Mouse (Mus musculus): Measurements from ENCODE around the gene 4930447C04Rik. TPM values are rescaled to one million over a fixed set of nuclear protein-coding genes. Genes with fewer than 3 reads are reported as not detected.

Gene 4930447C04Rik
- total RNA-seq, 2 experiments from 2014 or later, result 6.8 to 7.9 TPM

DNA sequence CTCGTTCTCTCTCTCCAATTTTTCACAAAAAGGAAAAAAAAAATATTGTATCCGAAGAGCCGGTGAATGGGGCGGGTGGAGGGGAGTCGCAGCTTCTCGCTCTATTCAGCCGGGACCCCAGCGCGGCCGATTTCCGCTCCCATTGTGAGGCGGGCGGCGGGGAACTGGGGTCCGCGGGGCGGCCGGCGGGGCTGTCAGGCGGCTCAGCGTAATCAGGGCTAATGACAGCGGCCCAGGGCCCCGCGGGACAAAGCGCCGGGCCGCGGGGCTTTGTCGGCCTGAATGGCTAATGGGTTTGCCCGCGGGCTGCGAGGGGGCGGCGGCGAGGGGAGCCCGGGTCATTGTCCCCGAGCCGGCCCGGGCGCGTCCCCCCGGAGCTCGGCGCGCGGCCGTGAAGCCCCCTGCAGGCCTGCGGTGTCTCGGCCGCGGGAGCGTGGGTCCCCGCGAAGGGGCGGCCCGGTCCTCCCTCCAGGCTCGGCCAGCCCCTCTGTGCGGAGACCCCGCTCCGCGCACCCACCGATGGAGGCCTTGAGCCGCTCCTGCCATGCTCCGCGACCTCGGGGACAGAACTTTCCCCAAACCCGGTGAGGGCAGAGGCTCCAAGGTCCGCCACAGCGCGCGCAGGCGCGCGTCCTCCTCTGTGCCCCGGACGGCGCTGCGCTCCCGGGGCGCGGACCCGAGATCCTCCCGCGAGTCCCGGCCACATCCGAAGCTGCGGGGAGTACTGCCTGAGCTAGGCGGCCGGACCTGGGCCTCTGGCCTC lies 4.9 kb upstream of the 4930447C04Rik start:
- intact Hi-C loops (cut with DNase I), result no loop called here

DNA sequence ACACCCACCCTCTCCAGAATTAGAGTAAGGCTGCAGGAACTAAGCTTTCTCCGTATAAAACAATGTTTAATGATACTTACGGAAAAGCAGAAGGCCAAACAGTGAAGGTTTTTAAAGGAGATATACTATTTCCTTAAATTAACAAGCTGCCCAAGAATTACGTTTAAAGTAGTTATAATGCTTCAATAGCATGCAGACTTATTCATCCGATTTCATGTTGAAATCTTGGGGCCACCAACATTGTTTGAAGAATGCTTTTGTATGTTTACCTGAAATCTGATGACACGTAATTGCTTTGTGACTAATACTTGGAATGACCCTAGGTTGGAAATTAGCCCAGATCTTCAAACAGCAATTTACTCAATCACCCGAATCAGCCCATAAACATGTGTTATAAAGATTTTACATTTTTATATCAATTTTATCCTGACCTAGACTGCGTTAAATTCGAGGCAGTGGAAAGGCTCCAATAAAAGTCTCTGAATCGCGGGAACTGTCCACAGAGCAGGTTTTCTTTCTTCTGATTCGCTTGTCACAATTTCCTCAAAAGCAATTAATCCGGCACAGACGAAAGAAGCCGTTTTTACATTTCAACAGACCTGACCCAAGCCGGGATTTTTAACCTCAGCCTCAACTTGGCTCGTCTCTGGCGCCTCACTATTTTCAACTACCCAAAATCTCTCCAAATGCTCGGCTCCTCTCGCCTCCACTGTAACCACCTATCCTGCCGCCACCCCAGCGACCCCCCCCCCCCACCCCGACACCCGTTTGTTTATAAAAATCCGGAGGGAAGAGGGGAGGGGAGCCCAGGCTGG lies 4.0 kb upstream of the 4930447C04Rik start:
- DNase-seq (ENCODE audit: low spot score in 2 of 2), result no peak
- intact Hi-C loops (cut with DNase I), result no loop called here

More for the DNA sequence above, 4.9 kb upstream of the 4930447C04Rik start:
- no peak for DNase-seq (ENCODE audit: low spot score in 2 of 2)

DNA sequence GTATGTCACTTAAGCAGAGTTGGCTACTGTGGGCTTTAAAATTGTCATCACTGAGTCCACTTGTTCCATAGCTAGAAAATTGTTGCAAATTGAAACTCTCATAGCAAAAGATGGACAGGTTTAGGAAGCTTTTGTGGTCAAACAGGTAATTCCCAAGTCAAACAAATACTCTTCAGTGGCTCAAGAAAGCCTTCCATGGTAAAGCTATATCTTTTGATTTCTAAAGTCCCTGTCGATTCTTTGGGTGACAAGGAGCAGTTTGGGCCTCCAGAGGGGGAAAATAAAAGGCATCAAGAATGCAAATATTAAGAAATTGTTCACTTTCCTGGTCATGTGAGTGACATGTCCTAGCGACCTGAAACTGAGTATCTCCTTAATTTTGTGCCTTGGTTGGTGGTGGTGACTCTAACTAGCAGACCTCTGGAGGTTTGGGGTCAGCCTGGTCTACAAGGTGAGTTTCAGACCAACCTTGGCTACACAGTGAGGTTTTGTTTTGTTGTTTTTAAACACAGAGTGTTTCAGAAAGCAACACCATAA lies 3.1 kb upstream of the 4930447C04Rik start:
- intact Hi-C loops (cut with DNase I), result loop anchor here (2.0 kb wide), 1 partner anchor 103 kb away; no protein-coding TSS in a partner anchor
- DNase-seq (ENCODE audit: low spot score in 2 of 2), result no peak

DNA sequence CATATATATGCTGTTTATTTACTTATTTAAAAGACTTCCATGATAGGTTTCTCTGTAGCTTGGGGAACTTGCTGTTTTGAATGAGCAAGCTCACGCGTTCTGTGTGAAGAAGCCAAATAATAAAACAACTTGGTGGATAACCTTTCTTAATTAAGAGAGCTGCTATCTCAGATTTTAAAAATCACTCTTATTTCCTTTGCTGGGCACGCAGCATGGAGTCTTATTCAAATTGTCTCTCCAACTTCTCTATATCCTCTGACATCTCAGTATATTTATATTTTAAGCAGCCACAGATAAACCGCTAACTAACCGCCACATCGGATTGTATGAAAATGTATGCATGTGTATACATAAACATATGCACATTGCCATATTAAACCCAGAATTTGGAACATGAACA lies 1.6 kb upstream of the 4930447C04Rik start:
- DNase-seq (ENCODE audit: low spot score in 2 of 2), result no peak
- intact Hi-C loops (cut with DNase I), result loop anchor here (2.0 kb wide), 1 partner anchor 105 kb away; no protein-coding TSS in a partner anchor

DNA sequence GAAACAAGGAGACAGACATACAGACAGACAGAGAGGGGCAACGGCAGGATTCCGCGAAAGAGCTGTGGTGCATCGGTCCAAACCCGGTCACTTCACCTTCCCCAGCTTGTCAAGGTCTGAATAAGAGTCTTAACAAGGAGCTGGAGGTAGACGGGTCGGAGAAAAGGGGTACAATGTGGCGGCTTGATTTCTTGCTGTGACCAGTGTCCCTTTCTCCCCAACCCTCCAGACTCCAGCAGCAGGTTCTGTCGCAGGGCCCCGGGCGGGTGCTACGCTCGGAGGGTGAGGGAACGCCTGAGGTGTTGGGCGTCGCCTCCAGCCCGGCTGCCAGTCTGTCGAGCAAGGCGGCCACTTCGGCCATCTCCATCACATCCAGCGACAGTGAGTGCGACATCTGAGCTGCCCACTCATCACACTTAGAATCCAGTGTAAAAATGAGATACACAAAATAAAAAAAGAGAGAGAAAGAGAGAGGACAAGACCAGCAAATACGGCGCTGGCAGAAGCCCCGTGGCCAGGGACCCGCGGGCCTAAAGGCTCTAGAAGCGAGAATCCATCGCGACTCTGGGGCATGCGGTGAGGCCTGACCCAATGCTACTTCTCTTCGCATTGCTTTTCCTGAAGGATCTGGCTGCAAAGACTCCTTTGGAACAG lies 951 bp upstream of the 4930447C04Rik start:
- intact Hi-C loops (cut with DNase I), result loop anchor here (2.0 kb wide), 1 partner anchor 105 kb away; no protein-coding TSS in a partner anchor
- DNase-seq (ENCODE audit: low spot score in 2 of 2), result no peak

DNA sequence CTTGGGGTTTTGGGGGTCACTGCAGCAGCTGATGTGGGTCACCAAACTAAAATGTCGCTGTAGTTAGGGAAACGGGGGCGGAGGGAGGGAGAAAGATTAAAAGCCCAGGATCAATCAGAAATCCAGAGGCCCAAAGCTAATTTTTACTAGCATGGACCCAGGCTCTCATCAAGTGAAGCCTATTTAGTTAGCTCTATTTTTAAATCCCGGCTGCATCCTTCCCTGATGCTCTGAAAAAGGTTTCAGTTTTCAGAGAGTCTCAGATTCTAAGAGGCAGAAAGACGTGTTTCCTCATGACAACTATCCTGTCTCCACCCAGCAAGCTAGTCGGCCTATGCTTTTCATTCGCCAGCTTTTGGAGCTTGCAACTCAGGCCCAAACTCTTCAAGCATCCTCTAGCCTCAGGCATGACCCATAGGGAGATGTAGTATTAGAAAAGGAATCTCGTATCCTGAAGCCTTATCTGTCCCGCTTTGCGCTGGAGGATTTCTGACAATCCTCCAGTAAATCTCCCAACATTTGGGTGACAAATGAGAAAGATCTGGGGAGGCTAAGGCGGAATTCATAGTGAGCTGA lies 336 bp upstream of the 4930447C04Rik start:
- DNase-seq (ENCODE audit: low spot score in 2 of 2), result no peak
- intact Hi-C loops (cut with DNase I), result no loop called here

DNA sequence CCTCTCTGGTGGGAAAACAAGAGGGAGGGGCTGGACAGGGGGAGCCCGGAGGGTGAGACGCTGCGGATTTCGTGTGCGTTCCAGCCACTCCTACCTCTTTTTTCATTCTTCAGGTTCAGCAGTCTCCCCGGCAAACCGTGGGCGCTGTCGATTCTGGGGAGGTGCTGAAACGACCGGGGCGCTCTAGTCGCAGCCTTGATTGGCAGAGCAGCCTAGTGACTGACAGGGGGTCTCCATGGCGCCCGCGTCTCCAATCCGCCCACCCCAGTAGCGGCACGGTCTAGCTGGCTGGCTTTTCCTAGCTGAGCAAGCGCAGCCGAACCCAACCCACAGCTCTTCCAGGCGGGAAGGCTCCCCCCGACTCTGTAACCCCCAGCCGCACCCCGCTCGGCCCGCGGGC lies 958 bp downstream of the 4930447C04Rik start, which contains the start of gene Six6:
TSS of gene Six6 (plus strand) at position 277 of the 400 bp plus-strand sequence.
- intact Hi-C loops (cut with DNase I), result no loop called here
- DNase-seq (ENCODE audit: low spot score in 2 of 2), result no peak

DNA sequence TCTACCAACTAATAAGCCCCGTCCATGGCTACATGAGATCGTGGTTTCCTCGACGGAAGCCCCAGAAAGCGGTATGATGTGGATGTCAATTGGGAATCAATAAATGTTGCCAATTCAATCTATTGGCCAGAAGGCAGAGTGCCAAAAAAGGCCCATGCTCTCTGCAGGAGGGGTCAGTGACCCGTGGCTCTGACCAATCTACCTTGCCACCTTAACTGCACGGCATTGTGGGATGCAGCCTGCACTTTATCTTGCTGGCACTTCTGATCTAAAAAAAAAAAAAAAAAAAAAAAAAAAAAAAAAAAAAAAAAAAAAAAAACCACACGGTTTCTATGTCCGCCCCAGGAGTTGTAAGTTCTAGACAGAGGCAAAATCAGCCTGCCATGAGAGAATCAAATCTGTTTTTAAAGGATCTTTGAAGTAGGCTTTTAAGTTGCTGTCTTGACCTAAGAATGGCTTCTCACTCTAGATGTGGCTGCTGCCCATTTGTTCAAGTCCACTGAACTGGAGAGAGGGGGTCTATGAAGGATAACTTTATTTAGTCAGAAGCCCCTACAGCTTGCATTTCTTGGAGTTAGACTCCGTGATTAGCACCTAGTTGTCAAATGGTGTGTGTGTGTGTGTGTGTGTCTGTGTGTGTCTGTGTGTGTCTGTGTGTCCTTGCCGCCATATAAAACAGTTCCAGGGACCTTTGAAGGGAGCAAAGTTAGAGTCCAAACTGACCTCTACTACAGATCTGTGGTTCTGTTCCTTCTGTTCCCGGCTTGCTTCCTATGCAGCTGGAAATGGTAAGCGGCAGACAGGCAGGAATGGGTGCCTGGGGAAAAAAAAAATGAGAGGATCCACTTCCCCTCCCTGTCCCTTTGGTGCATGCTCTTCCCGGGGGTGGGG lies 1.7 kb downstream of the 4930447C04Rik start:
- DNase-seq (ENCODE audit: low spot score in 2 of 2), result no peak
- intact Hi-C loops (cut with DNase I), result no loop called here

DNA sequence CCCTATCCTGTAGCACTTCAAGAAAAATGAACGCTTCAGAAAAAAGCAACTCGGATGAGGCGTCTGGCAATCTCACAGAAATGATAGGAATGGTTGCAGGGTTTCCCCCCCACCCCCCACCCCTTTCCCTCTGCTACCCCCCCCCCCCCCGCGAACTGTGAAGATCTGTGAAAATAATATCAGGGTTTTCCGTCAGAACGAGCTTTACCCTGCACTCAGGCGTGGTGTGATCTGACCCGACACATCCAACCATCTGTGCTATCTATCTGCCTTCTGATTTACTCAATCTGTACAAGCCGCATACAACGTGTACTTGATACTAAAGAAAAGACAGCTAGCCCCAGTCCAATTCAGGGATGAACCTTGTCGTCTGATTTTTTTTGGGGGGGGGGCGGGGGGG lies 2.4 kb downstream of the 4930447C04Rik start:
- DNase-seq (ENCODE audit: low spot score in 2 of 2), result no peak
- intact Hi-C loops (cut with DNase I), result no loop called here

DNA sequence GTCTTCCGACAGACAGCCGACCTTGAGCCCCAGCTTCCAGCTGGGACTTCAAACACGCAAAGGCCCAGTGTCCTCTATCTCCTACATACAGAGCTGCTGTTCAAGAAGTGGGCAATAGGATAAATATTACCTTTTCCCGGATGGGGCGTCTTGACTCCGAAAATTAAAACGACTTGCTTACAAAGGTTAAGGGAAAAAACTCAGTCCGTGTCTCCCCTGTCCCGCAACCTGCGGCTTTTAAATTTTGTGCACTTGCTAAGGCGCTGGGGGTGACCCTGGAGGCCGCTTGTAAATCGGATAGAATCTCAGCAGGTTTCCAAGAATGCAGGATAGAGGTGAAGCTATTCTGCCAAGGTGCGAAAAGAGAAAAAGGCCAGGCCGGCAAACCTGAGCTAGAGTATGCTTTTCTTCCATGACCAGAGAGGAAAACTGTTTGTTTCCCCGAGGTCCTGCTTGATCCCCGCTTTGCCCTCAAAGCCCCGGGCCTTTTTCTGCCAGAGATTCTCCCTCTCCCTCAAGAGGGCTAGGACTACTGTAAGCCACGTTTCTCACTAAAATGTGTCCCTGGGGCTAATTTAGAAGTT lies 2.9 kb downstream of the 4930447C04Rik start:
- intact Hi-C loops (cut with DNase I), result no loop called here
- no peak for DNase-seq (ENCODE audit: low spot score in 2 of 2)

DNA sequence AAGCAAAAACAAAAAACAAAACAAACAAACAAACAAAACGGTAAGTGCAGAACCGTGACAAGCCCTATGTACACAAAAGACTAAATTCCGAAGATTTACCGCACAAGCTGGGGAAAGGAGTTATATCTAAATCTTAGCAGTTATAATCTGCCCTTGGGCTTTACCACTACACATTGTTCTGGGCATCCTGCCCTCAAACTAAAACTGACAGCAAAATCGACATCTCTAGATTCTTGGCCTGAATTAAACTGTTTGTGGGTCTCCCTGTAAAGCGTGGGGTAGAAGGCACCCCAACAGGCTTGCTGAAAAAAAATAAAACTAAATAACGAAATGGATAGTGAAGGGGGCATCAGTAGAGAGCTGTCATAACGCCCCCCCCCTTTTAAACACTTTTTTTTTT lies 3.8 kb downstream of the 4930447C04Rik start:
- no peak for DNase-seq (ENCODE audit: low spot score in 2 of 2)
- intact Hi-C loops (cut with DNase I), result no loop called here

DNA sequence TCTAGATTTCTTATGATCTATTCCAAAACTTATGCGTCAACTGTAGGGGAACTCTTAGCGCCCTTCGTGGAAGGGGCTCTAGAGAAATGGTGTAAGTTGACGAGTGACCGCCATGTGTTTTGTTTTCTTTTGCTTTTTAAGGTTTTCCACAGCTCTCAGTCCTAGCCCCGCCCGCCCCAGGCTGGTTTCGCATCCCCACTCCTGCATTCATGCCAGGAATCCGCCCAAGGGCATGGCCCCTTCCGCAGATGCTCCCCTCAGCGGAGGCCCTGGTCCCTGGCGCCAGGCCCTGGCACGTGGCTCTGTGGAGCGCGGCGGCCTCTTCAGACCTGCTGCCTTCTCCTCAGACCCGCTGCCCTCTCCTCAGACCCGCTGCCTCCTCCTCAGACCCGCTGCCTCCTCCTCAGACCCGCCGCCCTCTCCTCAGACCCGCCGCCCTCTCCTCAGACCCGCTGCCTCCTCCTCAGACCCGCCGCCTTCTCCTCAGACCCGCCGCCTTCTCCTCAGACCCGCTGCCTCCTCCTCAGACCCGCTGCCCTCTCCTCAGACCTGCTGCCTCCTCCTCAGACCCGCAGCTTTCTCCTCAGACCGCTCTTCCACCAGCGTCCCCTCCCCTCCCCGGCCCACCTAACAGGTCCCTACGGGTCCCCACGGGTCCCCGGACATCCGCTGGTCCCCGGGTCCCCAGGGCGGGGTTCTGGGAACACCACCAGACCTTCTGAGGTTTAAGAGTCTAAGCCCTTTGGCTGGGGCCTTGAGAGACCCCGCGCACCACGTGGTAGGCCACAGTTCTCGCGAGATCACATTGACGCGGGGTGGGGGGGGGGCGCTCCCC lies 23.2 kb downstream of the 4930447C04Rik start:
- DNase-seq (ENCODE audit: low spot score in 2 of 2), result no peak

DNA sequence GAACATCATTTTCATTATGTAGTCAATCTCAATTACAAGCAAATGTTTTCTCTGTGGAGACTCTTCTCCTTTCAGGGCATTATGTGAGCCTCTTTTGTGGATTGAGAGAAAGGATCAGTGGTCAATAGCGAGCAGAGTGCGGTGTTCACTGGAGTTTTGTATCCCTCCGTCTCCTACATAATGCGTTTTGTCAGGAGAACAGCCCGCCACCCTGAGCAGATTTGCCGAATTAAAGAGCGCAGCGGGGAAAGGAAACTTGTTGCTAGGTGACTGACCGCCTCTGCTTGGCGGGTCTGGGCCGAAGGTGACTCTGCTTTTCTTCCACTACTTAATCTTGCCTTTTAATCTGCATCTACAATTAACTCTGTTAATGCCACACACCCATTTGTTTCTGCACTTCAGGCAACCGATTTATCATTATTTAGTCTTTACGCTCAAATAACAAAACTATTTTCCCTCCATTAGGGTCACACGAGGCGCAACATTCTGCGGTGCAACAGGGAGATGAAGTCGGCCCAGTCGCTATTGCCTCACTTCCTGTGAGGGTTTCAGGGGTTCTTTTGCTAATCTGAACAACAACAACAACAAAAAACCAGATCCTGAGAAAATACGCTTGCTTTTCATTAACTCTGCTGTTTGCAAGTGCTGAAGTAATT lies 86.1 kb downstream of the 4930447C04Rik start:
- intact Hi-C loops (cut with DNase I), result loop anchor here (5.0 kb wide), 1 partner anchor 198 kb away; the partner anchor contains the start of gene Six1
- no peak for DNase-seq (ENCODE audit: low spot score in 2 of 2)

More for the DNA sequence above, 23.2 kb downstream of the 4930447C04Rik start:
- intact Hi-C loops (cut with DNase I), result no loop called here

DNA sequence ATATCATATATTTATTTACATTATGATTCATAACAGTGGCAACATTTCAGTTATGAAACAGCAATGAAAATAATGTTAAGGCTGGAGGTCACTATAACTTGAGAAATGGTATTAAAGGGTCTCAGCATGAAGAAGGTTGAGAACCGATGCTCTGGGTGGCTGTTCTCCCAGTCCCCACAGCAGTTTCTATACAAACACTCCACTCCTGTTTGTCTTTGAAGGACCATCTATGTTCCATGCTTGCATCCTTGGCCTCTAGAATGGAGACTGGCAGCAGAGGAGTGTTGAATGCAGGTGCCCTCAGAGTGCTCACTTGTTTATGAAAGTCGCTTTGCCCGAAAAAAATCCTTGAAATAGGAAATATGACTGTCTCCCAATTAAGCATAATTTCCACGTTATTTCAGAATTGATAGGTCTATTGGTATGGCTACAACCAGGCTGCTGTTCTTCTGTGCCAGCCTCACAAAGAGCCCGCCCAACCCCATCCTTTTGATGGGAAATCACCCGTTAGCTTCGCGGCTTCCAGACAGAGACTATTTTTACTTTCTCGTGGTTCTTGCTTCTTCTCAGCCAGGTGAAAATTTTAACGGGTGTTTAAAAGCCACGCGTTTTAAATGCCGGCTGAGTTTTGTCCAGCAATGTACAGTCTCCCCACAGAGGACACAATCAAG lies 87.0 kb downstream of the 4930447C04Rik start:
- intact Hi-C loops (cut with DNase I), result loop anchor here (5.0 kb wide), 1 partner anchor 199 kb away; the partner anchor contains the start of gene Six1
- no peak for DNase-seq (ENCODE audit: low spot score in 2 of 2)

DNA sequence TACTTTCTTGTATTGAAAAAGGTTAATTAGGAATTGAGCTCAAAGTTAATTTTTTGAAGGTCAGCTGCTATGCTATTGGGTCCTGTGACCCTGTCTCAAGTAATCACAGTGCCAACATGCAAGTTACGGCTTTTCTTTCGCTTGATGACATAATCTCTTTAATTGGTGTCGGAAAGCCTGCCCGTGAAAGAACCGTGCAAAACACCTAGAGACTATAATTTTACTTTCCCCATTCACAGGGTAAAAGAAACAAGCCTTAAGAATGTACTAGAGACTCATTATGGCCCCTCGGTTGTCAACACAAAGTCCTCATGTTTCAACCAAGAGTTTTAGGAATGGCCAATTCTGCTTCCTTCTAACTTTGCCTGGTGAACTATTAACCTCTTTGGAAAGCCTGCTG lies 88.3 kb downstream of the 4930447C04Rik start:
- intact Hi-C loops (cut with DNase I), result loop anchor here (5.0 kb wide), 1 partner anchor 200 kb away; the partner anchor contains the start of gene Six1
- DNase-seq (ENCODE audit: low spot score in 2 of 2), result no peak

DNA sequence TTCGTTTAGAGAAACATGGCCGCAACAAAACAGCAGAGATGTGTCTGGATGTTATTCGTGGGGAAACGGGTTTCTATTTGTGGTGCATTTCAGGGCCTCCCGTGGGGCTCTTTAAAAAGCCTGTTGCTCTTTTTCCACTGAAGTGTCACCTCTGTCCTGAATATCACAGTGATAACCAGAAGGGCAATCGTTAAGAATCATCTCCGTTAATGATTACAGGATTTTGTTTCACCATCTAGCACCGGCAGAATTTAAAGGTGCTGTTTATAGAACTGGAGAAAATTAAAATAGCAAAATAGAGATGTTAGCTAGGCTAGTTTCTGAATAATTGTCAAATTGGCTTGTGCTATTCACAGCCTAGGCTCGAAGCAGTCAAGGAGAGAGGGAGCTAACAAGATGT lies 90.4 kb downstream of the 4930447C04Rik start:
- intact Hi-C loops (cut with DNase I), result loop anchor here (5.0 kb wide), 1 partner anchor 202 kb away; the partner anchor contains the start of gene Six1
- no peak for DNase-seq (ENCODE audit: low spot score in 2 of 2)
